Mouse (Mus musculus) liver, adult 2 months (tissue): ENCODE data around the gene Hes6. TPM values are rescaled to one million over a fixed set of nuclear protein-coding genes. Genes with fewer than 3 reads are reported as not detected.

Experiments
- DNase-seq: peaks from one replicate; pipeline ENCODE4 v3.0.0-alpha.2; 2011; ENCODE audit warnings: low read depth, low spot score; ENCODE audit errors: extremely low read depth
- H3K27ac ChIP-seq: fragments of 200-500 bp; replicated peaks from 2 replicates; pipeline ENCODE4 v1.5.1; 2012; ENCODE audit warnings: low read depth, mild to moderate bottlenecking, control low read depth, inconsistent platforms, low read length; ENCODE audit not compliant: insufficient read depth
- H3K27me3 ChIP-seq: fragments of 200-500 bp; 2 replicates; pipeline ENCODE4 v1.6.1; 2012; ENCODE audit warnings: mild to moderate bottlenecking, moderate library complexity, low read length, inconsistent platforms; ENCODE audit not compliant: control insufficient read depth, insufficient read depth
- H3K36me3 ChIP-seq: fragments of 200-500 bp; 2 replicates; pipeline ENCODE4 v1.6.1; 2012; ENCODE audit warnings: low read length, inconsistent platforms; ENCODE audit not compliant: control insufficient read depth, insufficient read depth
- H3K4me1 ChIP-seq: fragments of 200-500 bp; 2 replicates; pipeline ENCODE4 v1.6.1; 2011; ENCODE audit warnings: low read length; ENCODE audit not compliant: control insufficient read depth, insufficient read depth
- H3K4me3 ChIP-seq: fragments of 200-500 bp; 2 replicates; pipeline ENCODE4 v1.5.1; 2011; ENCODE audit warnings: low read depth, mild to moderate bottlenecking, control low read depth, low read length, moderate library complexity; ENCODE audit not compliant: insufficient read depth
- H3K79me2 ChIP-seq: fragments of 200-500 bp; 2 replicates; pipeline ENCODE4 v1.6.1; 2012; ENCODE audit warnings: inconsistent platforms, mild to moderate bottlenecking, low read length, moderate library complexity; ENCODE audit not compliant: control insufficient read depth, insufficient read depth
- H3K9ac ChIP-seq: fragments of 200-500 bp; 2 replicates; pipeline ENCODE4 v1.6.1; 2012; ENCODE audit warnings: low read depth, mild to moderate bottlenecking, control low read depth, inconsistent platforms, low read length
- CTCF ChIP-seq: fragments of 200-500 bp; IDR thresholded peaks from 2 replicates; pipeline ENCODE4 v1.5.1; 2011; ENCODE audit warnings: low read depth, low read length, control low read depth
- POLR2A ChIP-seq: fragments of 200-500 bp; IDR thresholded peaks from 2 replicates; pipeline ENCODE4 v1.6.1; 2011; ENCODE audit warnings: low read length, control low read depth; ENCODE audit not compliant: insufficient read depth; ENCODE audit errors: extremely low read depth
- whole genome bisulfite sequencing: fragments of 180-500 bp; shearing (Covaris S2); methylation state at CpG from one replicate; pipeline ENCODE4 v1.1.7; 2018; 5-methylcytosine and 5-hydroxymethylcytosine counted together
- polyA plus RNA-seq: library from polyadenylated mRNA; depleted of rRNA; stranded (reverse); fragments of >200 nt; gene quantifications from 2 replicates; pipeline ENCODE4 v1.2.3, GENCODE M21; 2012
- total RNA-seq: library from RNA; depleted of rRNA; stranded (reverse); fragments of >200 nt; gene quantifications from 2 replicates; pipeline ENCODE4 v1.2.3, GENCODE M21; 2014

The Hes6 gene
- total and polyA plus RNA-seq, 2 experiments = 97.0 to 112 TPM

DNA sequence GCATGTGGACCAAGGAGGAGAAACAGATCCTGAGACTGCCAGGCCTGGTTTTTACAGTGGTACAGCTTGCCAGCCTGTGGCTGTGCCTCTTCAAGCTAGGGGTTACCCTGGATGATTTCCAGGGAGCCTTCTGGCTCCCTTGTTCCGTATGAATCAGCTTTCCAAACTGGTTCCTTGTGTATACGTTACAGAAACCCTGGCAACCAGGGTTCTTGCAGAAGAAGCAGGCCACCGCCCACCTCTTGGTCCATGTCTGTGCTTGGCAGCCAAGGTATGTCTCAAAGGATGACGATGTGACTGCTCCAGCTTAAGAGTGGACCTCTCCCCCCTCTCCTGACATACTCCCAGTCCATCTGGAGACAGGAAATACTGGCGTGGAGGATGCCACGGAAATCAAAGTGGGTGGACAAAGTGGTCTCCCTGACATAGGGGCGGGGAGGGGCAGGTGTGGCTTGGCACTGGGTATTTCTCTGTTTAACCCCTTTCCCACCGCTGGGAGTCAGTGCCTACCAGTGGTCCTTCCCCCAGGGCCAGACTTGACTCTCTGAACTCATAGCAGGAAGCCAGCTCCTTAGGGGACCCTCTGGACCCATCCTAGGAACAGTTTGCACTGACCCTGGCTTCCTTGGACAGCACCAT, 44.5 kb upstream of the Hes6 start:
- Histone ChIP-seq H3K4me1 (peaks cover 42% of the 10 kb centered on the region), H3K36me3 (no peaks in the 10 kb centered on the region), H3K27ac (peak overlapping the region; percentile 89), H3K4me3 (peak overlapping the region; percentile 75), H3K9ac (peak overlapping the region; percentile 98), H3K27me3 (no peaks in the 10 kb centered on the region), H3K79me2 (peaks cover 23% of the 10 kb centered on the region; the same call in 1 of the 2 replicates)
- WGBS = under 1% methylated on average over 8 of the region's 8 CpGs
- no peak for DNase-seq
- no peak for TF ChIP-seq POLR2A
- 0 out of 2 replicates have a peak, but pooled peaks have one; percentile 6 for TF ChIP-seq CTCF

DNA sequence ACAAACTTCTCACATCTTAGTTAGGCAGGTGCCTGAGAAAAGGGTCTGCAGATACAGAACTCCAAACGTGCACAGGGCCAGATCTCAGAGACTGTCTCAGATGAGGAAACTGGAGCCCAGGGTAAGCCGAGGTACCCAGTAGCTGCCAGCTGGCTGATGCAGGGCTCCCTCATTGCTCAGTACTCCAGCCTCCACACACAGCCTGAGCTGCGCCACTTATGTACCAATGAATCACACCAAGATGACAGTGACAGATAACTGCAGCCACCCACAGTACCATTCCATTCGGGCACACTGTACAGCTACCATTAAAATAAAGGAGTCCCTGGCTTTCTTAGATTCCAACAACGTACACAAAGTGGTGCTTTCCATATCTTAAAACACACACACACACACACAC, 43.9 kb upstream of the Hes6 start:
- Histone ChIP-seq H3K4me1 (peaks cover 39% of the 10 kb centered on the region), H3K9ac (peak overlapping the region; percentile 98), H3K27me3 (no peaks in the 10 kb centered on the region), H3K4me3 (peak overlapping the region; percentile 5), H3K79me2 (peaks cover 28% of the 10 kb centered on the region; the same call in 1 of the 2 replicates), H3K36me3 (no peaks in the 10 kb centered on the region), H3K27ac (peak overlapping the region; percentile 89)
- TF ChIP-seq POLR2A (no peak), CTCF (no peak)
- WGBS = 23% methylated on average over 5 of the region's 5 CpGs
- DNase-seq = peak; percentile 71

DNA sequence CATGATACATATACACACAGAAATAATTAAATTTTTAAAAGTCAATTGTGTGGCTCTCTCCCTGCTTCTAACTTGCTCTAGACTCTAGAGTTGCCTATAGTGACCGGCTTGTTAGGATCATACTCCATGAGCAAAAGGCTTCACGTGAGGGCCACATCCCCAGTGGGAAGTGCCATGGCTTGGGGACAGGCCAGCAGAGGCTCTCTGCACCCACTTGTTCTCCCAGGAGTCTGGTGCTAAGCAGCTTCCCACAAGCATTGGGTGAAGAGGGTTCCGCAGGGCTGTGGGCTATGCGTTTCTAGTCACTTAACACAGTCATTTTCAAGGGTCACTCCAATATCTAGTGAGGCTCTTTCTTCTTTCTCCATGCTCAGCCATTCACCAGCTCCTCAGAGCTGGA, 43.3 kb upstream of the Hes6 start:
- no peak for TF ChIP-seq POLR2A
- TF ChIP-seq CTCF = no peak
- H3K36me3 ChIP-seq = no peaks in the 10 kb centered on the region
- H3K4me1 ChIP-seq = peaks cover 45% of the 10 kb centered on the region
- 38% methylated on average over 4 of the region's 4 CpGs for WGBS
- peaks cover 33% of the 10 kb centered on the region; the same call in 1 of the 2 replicates for H3K79me2 ChIP-seq
- H3K27me3 ChIP-seq = no peaks in the 10 kb centered on the region
- no peak for DNase-seq
- H3K27ac ChIP-seq = peak overlapping the region; percentile 89
- H3K9ac ChIP-seq = peak overlapping the region; percentile 63
- peak overlapping the region; percentile 11; the same call in 1 of the 2 replicates for H3K4me3 ChIP-seq

DNA sequence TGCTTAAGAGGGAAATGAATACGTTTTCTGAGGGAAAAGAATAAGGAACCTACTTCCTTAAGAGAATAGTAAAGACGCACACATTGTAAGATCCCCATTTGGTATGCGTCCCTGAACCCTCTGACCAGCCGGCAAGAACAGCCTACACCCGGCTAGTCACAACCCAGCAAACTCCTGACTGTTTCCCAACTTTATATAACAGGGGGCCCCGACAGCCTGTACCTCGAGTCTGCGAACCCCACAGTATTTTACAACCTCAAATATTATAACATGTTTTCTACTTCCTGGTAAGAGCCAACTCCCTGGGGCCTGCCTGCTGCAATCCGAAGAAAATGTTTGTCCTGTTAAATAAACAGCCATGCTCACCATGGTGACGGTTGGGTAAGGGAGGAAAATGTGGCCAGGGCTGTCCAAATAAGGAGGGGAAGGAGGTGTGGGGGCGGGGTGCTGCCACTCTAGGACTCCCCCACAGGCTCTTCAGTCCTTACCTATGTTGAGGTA, 42.5 kb upstream of the Hes6 start:
- 8% methylated on average over 11 of the region's 11 CpGs for WGBS
- no peak overlapping the region for H3K4me3 ChIP-seq
- DNase-seq = peak; percentile 90
- H3K36me3 ChIP-seq = no peaks in the 10 kb centered on the region
- H3K27ac ChIP-seq = peak overlapping the region; percentile 94
- TF ChIP-seq POLR2A (no peak), CTCF (no peak)
- H3K9ac ChIP-seq = peak overlapping the region; percentile 74
- peaks cover 46% of the 10 kb centered on the region for H3K4me1 ChIP-seq
- peaks cover 39% of the 10 kb centered on the region; the same call in 1 of the 2 replicates for H3K79me2 ChIP-seq
- H3K27me3 ChIP-seq = no peaks in the 10 kb centered on the region

DNA sequence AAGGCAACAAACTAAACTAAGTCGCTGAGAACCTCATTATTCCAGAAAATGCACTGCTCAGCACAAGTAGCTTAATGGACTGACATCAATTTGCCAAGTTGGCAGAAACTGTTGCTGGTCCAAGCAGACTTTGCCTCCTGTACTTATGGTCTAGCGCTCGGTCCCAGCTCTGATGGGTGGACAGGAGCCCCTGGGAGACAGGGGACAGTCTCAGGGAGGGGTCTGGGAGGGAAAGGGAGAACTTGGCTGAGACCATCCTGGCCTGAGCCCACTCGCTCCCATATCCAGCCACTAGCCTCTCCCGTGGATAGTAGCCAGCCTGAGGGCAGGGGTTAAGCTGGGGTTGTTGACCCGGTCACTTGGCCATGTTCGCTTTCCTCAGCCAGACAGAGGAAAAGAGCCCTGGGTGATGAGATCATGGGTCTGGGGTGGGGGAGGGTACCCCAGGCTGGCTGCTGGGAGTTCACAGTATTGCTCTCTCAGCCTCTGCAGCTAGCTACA, 41.9 kb upstream of the Hes6 start:
- H3K4me3 ChIP-seq = peak overlapping the region; percentile 24; the same call in 1 of the 2 replicates
- peak; percentile 94 for DNase-seq
- whole genome bisulfite sequencing = 0% methylated on average over 7 of the region's 7 CpGs

DNA sequence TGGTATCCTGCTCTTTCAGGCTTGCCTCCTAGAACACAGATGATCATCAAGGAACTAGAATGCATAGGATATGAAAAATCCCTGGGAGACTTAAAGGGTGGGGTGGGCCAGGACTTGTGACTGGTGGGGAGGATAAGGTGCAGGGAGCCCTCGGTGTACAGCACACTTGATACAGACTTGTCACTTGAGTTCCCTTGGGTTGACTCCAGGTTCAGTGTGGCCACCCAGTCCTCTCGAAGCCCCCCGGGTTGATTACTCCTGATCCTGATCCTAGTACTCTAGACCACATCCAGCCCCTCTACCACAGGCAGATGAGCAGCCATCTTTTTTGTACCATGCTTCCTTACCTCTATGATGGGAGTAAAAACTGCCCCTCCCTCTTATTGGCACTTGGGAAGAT, 41.1 kb upstream of the Hes6 start:
- peaks cover 41% of the 10 kb centered on the region for H3K4me1 ChIP-seq
- TF ChIP-seq POLR2A = no peak
- no peak for TF ChIP-seq CTCF
- peaks cover 50% of the 10 kb centered on the region; the same call in 1 of the 2 replicates for H3K79me2 ChIP-seq
- WGBS = 68% methylated on average over 3 of the region's 3 CpGs
- no peak overlapping the region for H3K4me3 ChIP-seq
- H3K9ac ChIP-seq = peak overlapping the region; percentile 44
- peak overlapping the region; percentile 94 for H3K27ac ChIP-seq
- H3K36me3 ChIP-seq = no peaks in the 10 kb centered on the region
- H3K27me3 ChIP-seq = no peaks in the 10 kb centered on the region
- no peak for DNase-seq

More for the DNA sequence above, 41.9 kb upstream of the Hes6 start:
- H3K27me3 ChIP-seq = no peaks in the 10 kb centered on the region
- peaks cover 46% of the 10 kb centered on the region for H3K4me1 ChIP-seq
- peak overlapping the region; percentile 68 for H3K9ac ChIP-seq
- H3K27ac ChIP-seq = peak overlapping the region; percentile 94
- peaks cover 45% of the 10 kb centered on the region; the same call in 1 of the 2 replicates for H3K79me2 ChIP-seq
- no peaks in the 10 kb centered on the region for H3K36me3 ChIP-seq
- TF ChIP-seq POLR2A (no peak), CTCF (no peak)
